Mouse (Mus musculus) kidney, postnatal 10 days (tissue): ENCODE data around the gene Hivep3.

ENCODE experiments used
- DNase-seq: peaks from one replicate; pipeline ENCODE4 v3.0.0; 2021; ENCODE audit warnings: mixed read lengths

The Hivep3 gene

GRCm38 (mm10) chr4:119979918-119980317, 246.3 kb downstream of the Hivep3 start:
- no peak for DNase-seq

DNA sequence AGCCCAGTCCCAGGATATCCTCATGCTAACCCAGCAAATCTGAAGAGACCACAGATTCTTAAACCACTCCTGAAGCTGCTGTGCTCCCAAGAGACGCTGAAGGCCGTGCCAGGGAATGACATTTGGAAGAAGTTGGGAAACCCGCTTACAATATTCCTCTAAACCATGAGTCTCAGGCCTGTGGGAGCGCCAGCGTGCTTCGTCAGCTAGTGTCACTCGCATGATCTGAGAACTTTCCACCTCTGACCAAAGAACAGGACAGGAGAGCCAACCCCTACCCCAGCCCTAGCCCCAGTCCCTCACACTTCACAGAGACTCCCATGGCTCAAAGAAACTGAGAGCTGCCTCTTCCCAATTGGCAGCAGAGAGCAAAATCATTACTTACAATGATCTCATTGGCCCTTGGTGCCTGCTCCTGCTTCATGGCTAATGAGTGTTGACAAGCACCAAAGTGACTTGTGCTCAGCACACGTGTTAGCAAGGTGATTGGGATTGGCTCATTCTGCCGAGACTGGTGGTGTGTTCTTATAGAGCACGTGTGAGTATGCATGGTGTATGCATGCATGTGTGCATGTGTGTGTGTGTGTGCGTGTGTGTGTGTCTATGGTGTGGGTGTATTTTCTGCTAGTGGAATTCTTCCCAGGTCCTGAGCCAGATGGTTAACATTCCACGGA, 247.6 kb downstream of the Hivep3 start:
- DNase-seq, result no peak

DNA sequence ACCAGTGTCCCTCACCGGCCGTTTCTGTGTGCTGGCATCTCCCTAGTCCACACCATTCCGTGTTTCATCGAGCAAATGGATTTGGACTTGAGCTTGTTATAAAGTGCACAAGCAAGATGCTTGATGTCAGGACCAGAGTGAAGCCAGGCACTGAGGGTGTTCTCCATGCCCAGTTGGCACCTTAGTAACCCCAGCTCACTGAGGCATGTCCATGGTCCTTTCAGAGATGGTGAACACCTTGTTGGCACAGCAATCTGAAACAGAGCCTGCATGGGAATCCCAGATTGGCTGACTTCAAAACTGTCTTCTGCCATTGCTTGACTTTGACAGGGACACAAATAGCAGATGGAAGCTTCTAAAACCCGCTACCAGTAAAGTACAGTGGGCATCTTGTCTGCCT, 252.5 kb downstream of the Hivep3 start:
- no peak for DNase-seq

DNA sequence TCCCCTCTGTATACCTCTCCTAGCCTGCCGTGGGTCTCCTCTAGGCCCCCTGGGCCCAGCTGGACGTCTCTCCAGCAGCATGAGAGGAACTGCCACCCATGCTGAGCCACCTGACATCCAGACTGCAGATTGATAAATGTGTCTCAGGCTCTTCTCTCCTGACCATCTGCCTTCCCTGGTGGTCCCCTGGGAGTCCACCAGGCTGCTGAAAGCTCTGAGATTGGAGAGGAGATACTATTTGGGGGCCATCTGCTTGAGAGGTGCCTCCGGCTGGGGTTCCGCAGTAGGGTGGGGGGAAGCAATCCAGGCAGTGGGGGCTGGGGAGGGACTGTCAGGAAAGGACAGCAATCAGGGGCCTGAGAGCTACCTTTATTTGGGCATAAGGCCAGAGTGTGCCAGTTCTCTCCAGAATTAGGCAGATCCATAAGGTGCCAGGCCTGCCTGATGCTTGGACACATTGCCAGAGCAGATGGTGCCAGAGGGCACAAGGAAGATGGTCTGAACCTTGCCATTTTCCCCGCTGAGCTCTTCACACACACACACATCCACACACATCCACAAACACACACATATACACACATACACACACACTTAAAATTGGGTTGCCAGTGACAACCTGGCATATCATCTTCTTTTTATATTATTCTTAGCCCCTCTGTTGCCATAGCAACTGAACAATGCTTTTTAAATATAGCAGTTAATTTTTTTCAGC, 253.2 kb downstream of the Hivep3 start:
- DNase-seq, result no peak

DNA sequence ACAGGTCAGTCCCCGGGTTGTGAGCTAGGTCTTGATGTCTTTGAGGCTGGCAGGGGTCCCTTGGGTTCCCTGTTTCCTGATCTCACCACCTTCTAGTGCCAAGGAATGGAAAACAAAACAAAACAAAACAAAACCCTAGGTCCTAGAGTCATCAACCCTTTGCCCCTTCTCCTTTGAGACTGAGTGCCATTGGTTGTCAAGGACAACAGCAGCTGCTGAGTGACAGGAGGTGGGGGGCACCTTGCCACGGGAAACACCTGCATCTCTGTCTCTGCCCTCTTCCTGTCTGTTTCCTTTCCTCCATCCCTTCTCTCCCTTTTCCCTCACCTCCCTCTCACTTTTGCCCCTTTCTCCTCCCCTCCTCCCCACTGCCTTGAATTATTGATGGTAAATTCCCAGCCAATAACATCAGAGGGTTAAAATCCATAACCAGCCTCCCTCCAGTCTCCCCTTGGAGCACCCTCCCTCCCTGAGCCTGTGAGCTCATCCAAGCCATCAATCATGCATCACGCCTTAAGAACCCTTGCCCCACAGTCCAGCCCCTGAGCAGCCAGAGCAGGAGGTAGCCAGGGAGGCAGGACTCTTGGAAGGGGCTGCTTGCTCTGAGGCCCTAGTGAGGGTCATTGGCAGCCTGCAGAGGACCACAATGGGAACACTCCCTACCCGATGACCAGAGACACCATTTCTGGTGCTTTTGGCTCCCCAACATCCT, 253.9 kb downstream of the Hivep3 start:
- no peak for DNase-seq

- no peak for DNase-seq
These were observed 255.6 kb downstream of the Hivep3 start for GRCm38 (mm10) chr4:119989031-119989693.

GRCm38 (mm10) chr4:119990346-119990745, 256.8 kb downstream of the Hivep3 start:
- DNase-seq, result no peak

GRCm38 (mm10) chr4:119990841-119991240, 257.3 kb downstream of the Hivep3 start:
- no peak for DNase-seq

DNA sequence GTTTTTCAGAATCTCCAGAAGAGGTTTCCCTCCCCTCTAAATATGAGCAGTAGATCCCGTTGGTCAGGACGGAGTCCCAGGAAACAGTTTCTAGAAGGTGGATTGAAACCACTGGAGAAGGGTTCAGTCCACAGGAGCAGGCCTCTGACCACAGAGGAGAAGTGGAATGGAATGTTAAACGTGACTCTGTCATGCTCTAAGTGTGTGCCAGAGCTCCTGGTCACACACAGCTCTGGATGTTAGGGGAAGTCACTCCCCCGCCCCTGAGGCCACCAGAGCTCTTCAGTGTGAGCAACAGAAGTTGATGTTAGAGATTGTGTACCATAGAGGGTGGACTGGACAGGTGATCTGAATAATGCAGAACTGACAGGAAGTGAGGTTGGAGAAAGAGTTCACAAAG, 258.2 kb downstream of the Hivep3 start:
- DNase-seq, result no peak

DNA sequence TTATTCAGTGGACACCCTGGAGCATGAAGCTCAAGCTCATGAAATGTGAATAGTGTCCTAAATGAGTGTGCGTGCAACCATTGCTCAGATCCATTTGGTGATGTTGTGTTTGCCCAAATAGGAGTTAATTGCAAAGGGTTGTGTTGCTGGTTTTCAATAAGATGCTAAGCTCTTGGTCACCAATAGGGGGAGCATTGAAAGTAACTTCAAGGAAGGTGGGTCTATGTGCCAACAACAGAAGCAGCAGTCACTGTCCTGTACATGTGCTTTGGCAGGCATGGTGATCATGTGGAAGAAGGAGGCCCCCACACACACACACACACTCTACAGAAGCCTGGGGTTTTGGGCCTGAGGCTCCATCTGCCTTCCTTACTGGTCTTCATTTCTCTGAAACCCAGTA, 262.8 kb downstream of the Hivep3 start:
- no peak for DNase-seq

DNA sequence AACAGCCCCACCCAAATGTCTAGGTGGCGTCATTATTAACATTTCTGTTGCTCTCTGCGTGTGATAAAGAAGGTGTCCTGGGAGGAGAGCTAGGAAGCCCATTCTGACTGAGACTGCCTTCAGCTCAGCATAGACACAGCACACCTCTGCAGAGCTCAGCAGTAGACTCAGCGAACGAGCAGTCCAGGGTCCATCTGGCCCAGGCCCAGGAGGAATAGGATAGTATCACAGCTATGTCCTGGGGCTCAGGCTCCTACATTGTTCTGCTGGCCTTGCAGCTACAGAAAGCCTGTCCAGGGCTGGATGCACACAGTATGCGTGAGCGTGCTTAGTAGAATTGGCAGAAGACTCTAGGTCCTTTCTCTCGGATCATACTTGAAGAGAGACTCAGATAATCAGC, 263.8 kb downstream of the Hivep3 start:
- peak; percentile 75 for DNase-seq

DNA sequence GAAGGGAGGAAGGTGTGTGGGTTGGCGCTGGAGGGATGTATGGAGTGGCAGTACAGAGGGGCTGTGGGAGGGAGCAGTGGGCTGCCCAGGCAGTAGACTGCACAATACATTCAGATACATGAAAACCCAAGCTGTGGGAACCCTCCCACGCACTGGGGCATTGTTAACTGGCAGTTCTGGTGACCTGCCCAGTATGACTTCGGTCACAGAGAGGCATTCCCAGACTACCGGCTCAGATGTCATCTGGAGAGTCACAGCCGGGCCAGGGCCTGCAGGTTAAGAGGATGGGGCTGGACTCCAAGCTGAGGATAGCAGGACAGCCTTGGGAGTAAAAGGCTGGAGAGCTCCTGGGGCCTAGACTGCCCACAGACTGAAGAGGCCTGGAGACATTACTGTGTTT, 265.3 kb downstream of the Hivep3 start:
- no peak for DNase-seq

DNA sequence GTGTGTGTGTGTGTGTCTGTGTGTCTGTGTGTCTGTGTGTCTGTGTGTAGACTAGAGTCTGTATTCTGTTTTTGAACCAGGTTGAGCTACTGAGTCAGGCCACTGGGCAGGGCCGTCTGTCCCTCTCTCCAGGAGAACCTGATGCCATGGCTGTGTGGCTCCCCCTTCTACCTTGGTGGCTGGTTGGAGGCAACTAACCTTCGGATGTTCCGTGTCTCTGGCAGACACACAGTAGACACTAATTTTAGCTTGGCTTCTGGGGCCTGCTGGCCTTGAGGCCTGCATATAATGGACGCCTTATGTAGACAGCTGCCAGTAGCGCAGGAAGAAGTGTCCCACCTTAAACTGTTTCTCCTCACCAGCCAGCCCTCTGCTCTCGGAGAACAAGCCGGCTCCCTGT, 267.3 kb downstream of the Hivep3 start:
- DNase-seq, result no peak

DNA sequence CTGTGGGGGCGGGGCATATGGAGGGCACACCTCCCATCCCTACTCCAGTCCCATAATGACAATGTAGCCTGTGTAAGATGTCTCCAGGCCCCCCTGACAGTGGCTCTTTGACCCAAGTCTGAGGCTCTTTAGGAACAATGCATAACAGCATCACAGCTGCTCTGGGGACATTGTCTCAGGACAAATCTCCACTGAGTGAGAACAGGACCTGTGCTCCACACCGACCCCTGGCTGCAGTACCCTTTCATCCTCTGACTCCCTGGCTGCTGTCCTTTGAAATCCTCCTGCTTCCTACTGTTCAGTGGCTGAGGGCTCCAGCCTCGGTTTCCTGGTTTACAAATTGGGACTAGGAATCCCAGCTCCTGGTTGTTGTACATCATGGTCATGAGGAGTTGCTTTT, 269.4 kb downstream of the Hivep3 start:
- DNase-seq, result peak; percentile 24

DNA sequence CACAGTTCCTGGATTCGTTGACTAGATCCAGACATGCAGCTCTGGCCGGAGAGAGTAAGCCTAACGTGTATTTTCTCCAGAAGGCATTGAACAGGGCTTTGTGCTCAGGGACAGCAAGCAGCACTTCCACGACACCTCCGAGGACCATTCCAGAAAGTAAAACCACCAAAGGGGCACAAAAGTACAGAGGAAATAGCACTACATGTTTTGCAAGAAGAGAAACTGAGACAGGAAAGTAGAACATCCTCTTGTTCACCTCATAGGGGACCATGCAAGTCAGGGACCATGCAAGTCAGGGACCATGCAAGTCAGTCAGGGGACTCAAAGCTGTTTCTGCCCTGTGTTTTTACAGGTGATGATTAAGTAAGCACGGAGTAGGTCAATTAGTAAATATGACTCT, 272.5 kb downstream of the Hivep3 start:
- DNase-seq, result no peak

DNA sequence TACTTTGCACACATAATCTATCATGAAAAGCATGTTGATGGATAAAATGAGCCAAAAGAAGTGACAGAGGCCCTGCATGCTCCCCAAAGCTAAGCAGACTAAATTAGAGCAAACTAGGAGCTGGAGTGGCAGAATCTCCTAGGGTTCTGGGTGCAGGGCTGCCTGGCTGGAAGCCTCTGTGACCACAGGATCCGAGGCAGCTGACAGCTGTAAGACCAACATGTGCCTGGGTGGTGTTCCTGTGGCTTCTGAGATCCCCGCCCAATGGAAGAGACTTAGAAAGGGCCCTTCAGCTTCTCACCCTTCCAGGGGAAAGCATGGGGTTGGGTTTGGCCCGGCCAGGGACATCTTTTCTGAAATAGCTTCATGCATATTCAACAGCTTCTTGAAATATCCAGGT, 274.3 kb downstream of the Hivep3 start:
- DNase-seq, result no peak

DNA sequence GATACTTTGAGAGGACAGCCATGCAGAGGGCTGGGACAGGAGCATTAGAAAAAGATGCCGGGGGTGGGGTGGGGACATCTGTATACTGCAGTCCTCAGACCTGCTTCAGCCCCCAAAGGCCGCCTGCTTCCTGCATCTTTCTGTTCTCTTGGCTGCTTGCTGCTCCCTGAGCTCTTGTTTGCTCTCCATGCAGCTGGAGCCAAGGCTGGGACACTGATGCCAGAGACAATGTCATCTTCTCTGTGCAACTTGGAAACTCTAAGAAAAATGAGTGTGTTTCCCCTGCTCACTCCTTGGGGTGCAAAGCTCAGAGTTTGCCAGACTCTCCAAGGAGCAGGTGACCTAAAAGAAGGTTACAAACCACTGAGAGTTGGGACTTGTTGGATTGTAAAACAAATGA, 275.6 kb downstream of the Hivep3 start:
- no peak for DNase-seq

DNA sequence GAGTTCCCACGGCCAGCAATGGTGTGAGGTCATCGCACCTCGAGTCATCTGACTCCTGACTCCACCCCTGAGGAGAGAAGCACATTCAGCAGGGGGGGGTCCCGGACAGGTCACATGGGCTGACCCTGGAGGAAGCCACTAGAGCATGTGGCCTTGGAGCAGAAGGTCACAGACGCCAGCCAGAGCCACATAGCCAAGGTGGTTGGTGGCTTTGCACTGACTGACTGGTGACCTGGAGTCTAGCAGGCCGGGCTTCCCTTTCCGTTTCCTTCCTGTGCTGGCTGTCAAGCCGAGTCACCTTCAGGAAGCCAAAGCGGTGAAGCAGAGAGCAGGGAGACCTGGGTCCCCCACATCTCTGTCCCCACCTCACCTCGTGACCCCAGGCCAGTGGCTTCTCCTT, 278.2 kb downstream of the Hivep3 start:
- DNase-seq, result peak; percentile 48

DNA sequence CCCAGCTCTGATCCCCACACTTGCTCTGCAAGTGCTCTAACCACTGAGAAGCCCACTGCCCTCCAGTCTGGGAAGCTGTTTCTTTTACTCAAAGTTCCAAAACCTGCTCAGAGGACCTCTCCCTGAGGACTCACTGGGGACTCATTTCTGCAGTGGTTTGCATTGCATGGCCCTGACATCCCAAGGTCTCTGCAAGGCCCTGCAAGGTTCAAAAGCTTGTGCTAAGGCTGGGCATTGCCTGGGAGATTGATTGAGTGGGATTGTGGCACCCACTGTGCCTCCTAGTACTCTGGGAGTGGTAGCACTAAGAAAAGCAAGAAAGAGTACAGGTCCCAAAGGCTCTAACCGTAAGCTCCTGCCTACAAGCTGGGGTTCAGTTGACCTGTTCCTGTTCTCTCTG, 279.3 kb downstream of the Hivep3 start:
- DNase-seq, result no peak

GRCm38 (mm10) chr4:120018426-120018825, 284.8 kb downstream of the Hivep3 start:
- peak; percentile 53 for DNase-seq

DNA sequence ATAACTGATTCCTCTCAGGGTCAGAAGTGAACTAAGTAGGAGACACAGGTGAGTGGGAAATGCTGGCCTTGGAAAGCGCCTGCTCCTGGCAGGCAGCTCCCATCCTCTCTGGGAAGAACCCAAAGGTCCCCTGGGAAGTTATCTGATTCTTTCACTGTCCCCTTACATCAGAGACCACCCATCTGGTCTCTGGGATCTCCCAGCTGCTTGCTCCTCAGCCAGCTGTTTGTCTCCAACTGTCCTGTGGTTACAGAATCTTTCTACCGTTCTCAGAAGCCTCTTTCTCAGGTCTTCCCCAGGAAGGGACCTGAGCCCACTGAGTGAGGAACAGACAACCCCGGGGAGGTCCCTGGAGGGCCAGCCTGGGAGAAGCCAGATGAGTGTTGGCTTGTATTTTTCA, 288.8 kb downstream of the Hivep3 start:
- no peak for DNase-seq

- DNase-seq, result no peak
These were observed 289.7 kb downstream of the Hivep3 start for GRCm38 (mm10) chr4:120023221-120023840.

DNA sequence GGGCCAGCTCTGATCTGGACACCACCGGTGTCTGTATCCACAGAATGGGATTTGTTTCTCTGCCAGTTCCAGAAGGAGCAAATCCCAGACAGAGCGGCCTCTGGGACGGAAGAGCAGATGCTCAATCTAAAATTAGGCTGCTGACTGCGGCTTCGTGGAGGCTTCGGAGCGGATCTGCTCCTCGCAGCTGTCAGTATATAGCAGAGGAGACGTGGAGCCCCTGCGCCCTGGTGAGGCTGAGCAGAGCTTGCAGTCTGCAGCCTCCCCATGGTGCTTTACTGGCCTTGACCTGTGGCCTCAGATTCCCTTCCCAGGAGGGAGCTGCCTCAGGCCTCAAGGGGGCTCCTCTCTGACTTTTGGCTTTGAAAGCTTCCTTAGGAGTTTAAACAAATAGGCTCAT, 290.5 kb downstream of the Hivep3 start:
- peak; percentile 67 for DNase-seq
